Mouse (Mus musculus) liver, adult (tissue): ENCODE measurements around the gene Aurkb.

Experiments used
- GATA4 ChIP-seq: IDR thresholded peaks from 2 replicates; pipeline ENCODE4 v1.6.1; 2014; ENCODE audit warnings: mild to moderate bottlenecking, low read length; ENCODE audit not compliant: insufficient replicate concordance

Aurkb gene

GRCm38 (mm10) chr11:69087082-69087481 is 41.6 kb downstream of the Aurkb start:
- no peak for TF ChIP-seq GATA4

GRCm38 (mm10) chr11:69087597-69087996 is 42.1 kb downstream of the Aurkb start:
- no peak for TF ChIP-seq GATA4

GRCm38 (mm10) chr11:69088103-69088855 is 42.8 kb downstream of the Aurkb start, which contains the start of gene Vamp2:
Gene Vamp2, plus strand, starts transcription at chr11:69088490.
- 0 out of 2 replicates have a peak, but pooled peaks have one; percentile 7 for TF ChIP-seq GATA4

- TF ChIP-seq GATA4, result no peak
Measured at GRCm38 (mm10) chr11:69088856-69089615, 43.6 kb downstream of the Aurkb start.

- no peak for TF ChIP-seq GATA4
Measured at GRCm38 (mm10) chr11:69089616-69090290, 44.3 kb downstream of the Aurkb start.

- no peak for TF ChIP-seq GATA4
Measured at GRCm38 (mm10) chr11:69090367-69090766, 44.9 kb downstream of the Aurkb start.

- no peak for TF ChIP-seq GATA4
Measured at GRCm38 (mm10) chr11:69091566-69092385, 46.3 kb downstream of the Aurkb start.

GRCm38 (mm10) chr11:69092386-69092751 is 46.9 kb downstream of the Aurkb start:
- TF ChIP-seq GATA4, result no peak

- TF ChIP-seq GATA4, result no peak
Measured at GRCm38 (mm10) chr11:69092871-69093270, 47.4 kb downstream of the Aurkb start.

GRCm38 (mm10) chr11:69094697-69095429 is 49.4 kb downstream of the Aurkb start, which contains the start of gene Per1:
Gene Per1, plus strand, starts transcription at chr11:69095217.
- no peak; the same call in 1 of the 2 replicates for TF ChIP-seq GATA4

GRCm38 (mm10) chr11:69095511-69096231 is 50.2 kb downstream of the Aurkb start:
- TF ChIP-seq GATA4, result no peak

GRCm38 (mm10) chr11:69096360-69096986 is 51.0 kb downstream of the Aurkb start:
- TF ChIP-seq GATA4, result no peak
